Mouse (Mus musculus): ENCODE measurements around the gene Git2.

DNA sequence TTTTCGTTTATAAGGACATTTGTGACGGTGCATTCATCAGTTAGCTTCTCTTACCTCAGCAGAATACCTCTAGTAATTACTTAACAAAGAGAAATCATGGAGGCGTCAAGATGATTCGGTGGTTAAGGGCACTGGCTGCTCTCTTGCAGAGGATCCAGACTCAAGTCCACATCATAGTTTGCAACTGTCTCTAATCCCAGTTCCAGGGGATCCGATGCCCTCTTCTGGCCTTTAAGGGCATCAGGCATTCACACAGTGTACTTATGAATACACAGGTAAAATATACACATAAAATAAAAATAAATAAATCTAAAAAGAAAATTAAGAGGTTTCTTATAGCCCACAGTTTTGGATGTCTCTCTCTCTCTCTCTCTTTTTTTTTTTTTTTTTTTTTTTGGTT lies 79.5 kb downstream of the Git2 start:
- TF ChIP-seq ZC3H11A (IDR thresholded peaks at IDR 0.05; ENCODE audit: borderline replicate concordance, low read depth, low read length) (no peak), CHD2 (IDR thresholded peaks at IDR 0.05; ENCODE audit: low read depth, low read length) (no peak), HCFC1 (IDR thresholded peaks at IDR 0.05; ENCODE audit: borderline replicate concordance, insufficient read depth, low read length) (no peak)

Measured in ES-E14 (cell line).